Mouse (Mus musculus) cortical plate, adult 2 months (tissue): ENCODE measurements around the gene Hist1h4f.

Source experiments
- CTCF ChIP-seq: fragments of 200-500 bp; IDR thresholded peaks from 2 replicates; pipeline ENCODE4 v1.5.1; 2011; ENCODE audit warnings: mild to moderate bottlenecking, control low read depth, low read length; ENCODE audit not compliant: insufficient read depth; ENCODE audit errors: extremely low read depth
- POLR2A ChIP-seq: fragments of 200-500 bp; IDR thresholded peaks from 2 replicates; pipeline ENCODE4 v1.6.1; 2011; ENCODE audit warnings: mild to moderate bottlenecking, low read length, control low read depth; ENCODE audit not compliant: insufficient read depth; ENCODE audit errors: extremely low read depth

DNA sequence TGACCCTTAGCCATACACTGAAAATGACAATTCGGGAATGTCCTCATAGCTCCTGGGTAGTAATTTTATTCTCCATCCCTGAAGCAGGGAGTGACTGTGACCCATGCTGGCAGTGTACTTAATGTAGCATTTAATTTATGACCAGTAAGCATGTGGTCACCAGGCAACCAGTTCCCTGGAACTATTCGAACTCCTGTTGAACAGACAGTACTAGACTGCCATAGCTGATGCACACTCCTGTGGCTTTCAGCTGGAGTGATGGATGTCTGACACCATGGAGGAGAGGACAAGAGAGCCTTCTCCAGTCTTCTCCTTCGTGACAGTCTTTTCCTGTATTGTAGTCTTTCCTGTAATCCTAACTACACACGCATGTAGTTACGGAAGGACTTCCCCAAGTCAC, 22.4 kb downstream of the Hist1h4f start:
- TF ChIP-seq CTCF (no peak), POLR2A (no peak)
